Mouse (Mus musculus): ENCODE measurements at regions not wholly inside any gene's neighbourhood (a gene's known extent, or its start where the extent isn't known, plus 50 kb on each side); places are given as distances from the start of the nearest gene placed in this dataset.

DNA sequence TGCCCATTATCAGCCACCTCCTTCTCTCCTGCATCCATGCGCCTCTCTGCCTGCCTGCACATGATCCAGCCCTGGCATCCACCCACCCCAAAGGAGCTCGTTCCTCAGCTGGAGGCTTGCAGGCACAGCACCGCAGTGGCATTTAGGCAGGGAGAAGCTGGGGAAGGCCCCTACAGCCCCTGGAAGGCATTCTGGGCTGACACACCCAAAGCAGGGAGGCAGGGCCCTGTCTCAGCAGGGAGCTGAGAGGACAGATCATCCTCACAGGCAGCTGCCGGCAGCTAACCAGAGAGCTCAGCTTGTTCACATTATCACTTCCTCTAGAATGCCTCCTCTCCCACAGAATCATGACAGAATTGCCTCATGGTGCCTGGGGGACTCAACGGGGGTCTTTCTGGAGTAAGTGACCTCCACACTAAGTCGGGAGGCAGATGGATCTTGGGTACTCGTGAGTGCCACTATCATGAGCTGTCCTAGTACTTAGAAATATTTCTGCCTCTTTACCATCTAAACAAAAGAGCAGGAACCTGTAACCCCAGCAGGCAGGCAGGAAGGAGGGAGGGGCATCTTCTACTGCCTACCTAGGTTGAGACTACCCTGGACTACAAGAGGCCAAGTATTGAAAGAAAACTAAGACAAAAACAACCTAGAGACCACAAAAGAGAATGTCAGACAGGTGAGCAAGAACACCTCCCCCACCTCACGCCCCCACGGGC, 94.5 kb upstream of the Spred2 start:
- H3K27me3 ChIP-seq (replicated peaks; ENCODE audit: low read depth, poor library complexity, severe bottlenecking): peaks cover 12% of the 10 kb centered on the region; the same call in 1 of the 2 replicates
- peak overlapping the region; percentile 57 for H3K27ac ChIP-seq (replicated peaks)

GRCm38 (mm10) chr11:19830280-19831062, 93.7 kb upstream of the Spred2 start:
- Histone ChIP-seq H3K9me3 (no peaks in the 10 kb centered on the region), H3K27ac (replicated peaks) (no peak overlapping the region), H3K4me3 (no peak overlapping the region), H3K4me1 (peaks cover 33% of the 10 kb centered on the region), H3K36me3 (replicated peaks) (no peaks in the 10 kb centered on the region), H3K27me3 (replicated peaks; ENCODE audit: low read depth, poor library complexity, severe bottlenecking) (peaks cover 12% of the 10 kb centered on the region; the same call in 1 of the 2 replicates)
- peak; percentile 84 for DNase-seq (ENCODE audit: low spot score)
- 18% methylated on average over 18 of the region's 18 CpGs for WGBS

More for the DNA sequence above, 94.5 kb upstream of the Spred2 start:
- 26% methylated on average over 9 of the region's 9 CpGs for WGBS
- no peak for DNase-seq (ENCODE audit: low spot score)
- H3K4me1 ChIP-seq: peaks cover 27% of the 10 kb centered on the region
- H3K36me3 ChIP-seq (replicated peaks): no peaks in the 10 kb centered on the region
- H3K4me3 ChIP-seq: no peak overlapping the region
- no peaks in the 10 kb centered on the region for H3K9me3 ChIP-seq

DNA sequence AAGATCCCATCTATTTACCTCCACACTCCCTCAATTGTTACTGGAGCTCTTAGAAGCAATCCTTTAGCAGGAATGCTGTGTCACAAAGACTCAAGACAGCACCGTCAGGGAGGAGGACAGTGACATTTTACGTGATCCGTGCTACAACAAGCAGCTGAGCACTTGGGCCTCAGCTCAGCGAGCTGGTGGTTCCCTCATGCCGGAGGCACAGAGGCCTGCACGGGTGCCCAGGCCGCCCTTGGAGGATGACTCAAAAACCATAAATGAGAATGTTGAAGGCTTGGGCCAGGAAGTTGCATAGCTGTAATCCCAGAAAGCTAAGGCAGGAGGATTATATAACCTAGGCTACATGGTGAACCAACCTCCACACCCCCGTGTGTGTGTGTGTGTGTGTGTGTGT, 89.6 kb upstream of the Spred2 start:
- Histone ChIP-seq H3K4me1 (peaks cover 19% of the 10 kb centered on the region), H3K9me3 (no peaks in the 10 kb centered on the region), H3K27ac (replicated peaks) (0 out of 2 replicates have a peak overlapping the region, but pooled peaks have one; percentile 65), H3K27me3 (replicated peaks; ENCODE audit: low read depth, poor library complexity, severe bottlenecking) (peaks cover 5% of the 10 kb centered on the region; the same call in 1 of the 2 replicates), H3K4me3 (no peak overlapping the region), H3K36me3 (replicated peaks) (no peaks in the 10 kb centered on the region)
- no peak for DNase-seq (ENCODE audit: low spot score)
- WGBS: 81% methylated on average over 8 of the region's 8 CpGs

GRCm38 (mm10) chr11:19835221-19835745, 88.9 kb upstream of the Spred2 start:
- 45% methylated on average over 6 of the region's 6 CpGs for WGBS
- peak; percentile 51 for DNase-seq (ENCODE audit: low spot score)
- H3K27me3 ChIP-seq (replicated peaks; ENCODE audit: low read depth, poor library complexity, severe bottlenecking): no peaks in the 10 kb centered on the region
- H3K4me3 ChIP-seq: no peak overlapping the region
- H3K4me1 ChIP-seq: peaks cover 12% of the 10 kb centered on the region
- H3K27ac ChIP-seq (replicated peaks): peak overlapping the region; percentile 65
- no peaks in the 10 kb centered on the region for H3K36me3 ChIP-seq (replicated peaks)
- no peaks in the 10 kb centered on the region for H3K9me3 ChIP-seq

DNA sequence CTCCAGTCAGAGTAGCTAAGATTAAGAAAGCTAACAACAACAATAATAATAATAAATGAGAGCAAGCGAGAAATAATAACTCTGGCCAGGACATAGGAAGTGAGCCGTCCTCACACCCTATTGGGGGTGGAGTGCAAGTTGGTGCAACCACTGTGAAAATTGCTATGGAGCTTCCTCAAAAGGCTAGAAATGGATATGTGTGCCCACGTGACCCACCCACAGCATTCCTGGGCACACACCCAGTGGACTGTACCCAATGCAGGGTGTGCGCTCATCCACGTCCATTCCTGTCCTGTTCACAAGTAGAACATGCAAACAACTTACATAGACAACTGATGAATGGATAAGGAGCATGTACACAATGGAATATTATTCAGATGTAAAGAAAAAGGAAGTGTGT, 85.2 kb upstream of the Spred2 start:
- Histone ChIP-seq H3K4me3 (no peak overlapping the region), H3K9me3 (no peaks in the 10 kb centered on the region), H3K36me3 (replicated peaks) (no peaks in the 10 kb centered on the region), H3K4me1 (peaks cover 8% of the 10 kb centered on the region), H3K27ac (replicated peaks) (no peak overlapping the region), H3K27me3 (replicated peaks; ENCODE audit: low read depth, poor library complexity, severe bottlenecking) (no peaks in the 10 kb centered on the region)
- 95% methylated on average over 5 of the region's 5 CpGs for WGBS
- no peak for DNase-seq (ENCODE audit: low spot score)

- Histone ChIP-seq H3K9me3 (no peaks in the 10 kb centered on the region), H3K27me3 (replicated peaks; ENCODE audit: low read depth, poor library complexity, severe bottlenecking) (no peaks in the 10 kb centered on the region), H3K27ac (replicated peaks) (no peak overlapping the region), H3K4me1 (no peaks in the 10 kb centered on the region), H3K4me3 (no peak overlapping the region), H3K36me3 (replicated peaks) (no peaks in the 10 kb centered on the region)
- DNase-seq (ENCODE audit: low spot score): no peak
- WGBS: 91% methylated on average over 3 of the region's 3 CpGs
Observed at GRCm38 (mm10) chr11:19843084-19843483, 81.1 kb upstream of the Spred2 start.

- DNase-seq (ENCODE audit: low spot score): no peak
- no peak overlapping the region for H3K4me3 ChIP-seq
- H3K36me3 ChIP-seq (replicated peaks): no peaks in the 10 kb centered on the region
- peaks cover 23% of the 10 kb centered on the region for H3K4me1 ChIP-seq
- H3K27ac ChIP-seq (replicated peaks): no peak overlapping the region
- no peaks in the 10 kb centered on the region for H3K27me3 ChIP-seq (replicated peaks; ENCODE audit: low read depth, poor library complexity, severe bottlenecking)
- H3K9me3 ChIP-seq: no peaks in the 10 kb centered on the region
- 95% methylated on average over 6 of the region's 6 CpGs for WGBS
Observed at GRCm38 (mm10) chr11:19847910-19848309, 76.3 kb upstream of the Spred2 start.

DNA sequence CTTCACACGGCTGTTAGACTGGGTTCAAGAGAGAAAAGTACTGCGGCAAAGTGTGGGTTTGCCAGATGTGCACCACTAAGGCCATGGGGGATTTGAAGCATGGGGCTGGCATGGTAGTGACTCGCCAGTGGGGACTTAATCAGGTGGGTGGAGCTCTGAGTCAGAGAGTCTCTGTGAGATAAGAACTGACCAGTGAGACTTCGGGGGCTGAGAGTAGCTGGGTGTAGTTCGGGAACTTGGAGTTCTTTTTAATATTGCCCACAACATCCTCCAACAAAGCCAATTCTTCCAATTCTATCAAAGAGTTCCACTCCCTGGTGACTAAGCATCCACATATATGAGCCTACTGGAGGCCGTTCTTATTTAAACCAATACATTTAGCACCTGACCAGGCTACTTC, 75.8 kb upstream of the Spred2 start:
- no peak overlapping the region for H3K27ac ChIP-seq (replicated peaks)
- H3K4me1 ChIP-seq: peaks cover 23% of the 10 kb centered on the region
- 88% methylated on average over 6 of the region's 6 CpGs for WGBS
- H3K36me3 ChIP-seq (replicated peaks): no peaks in the 10 kb centered on the region
- no peak overlapping the region for H3K4me3 ChIP-seq
- H3K9me3 ChIP-seq: no peaks in the 10 kb centered on the region
- no peaks in the 10 kb centered on the region for H3K27me3 ChIP-seq (replicated peaks; ENCODE audit: low read depth, poor library complexity, severe bottlenecking)
- no peak for DNase-seq (ENCODE audit: low spot score)

- no peak for DNase-seq (ENCODE audit: low spot score)
- H3K4me1 ChIP-seq: peaks cover 23% of the 10 kb centered on the region
- no peak overlapping the region for H3K4me3 ChIP-seq
- no peaks in the 10 kb centered on the region for H3K36me3 ChIP-seq (replicated peaks)
- H3K9me3 ChIP-seq: no peaks in the 10 kb centered on the region
- no peaks in the 10 kb centered on the region for H3K27me3 ChIP-seq (replicated peaks; ENCODE audit: low read depth, poor library complexity, severe bottlenecking)
- 62% methylated on average over 4 of the region's 4 CpGs for WGBS
- H3K27ac ChIP-seq (replicated peaks): peak overlapping the region; percentile 30; the same call in 1 of the 2 replicates
Observed at GRCm38 (mm10) chr11:19849347-19849811, 74.8 kb upstream of the Spred2 start.

DNA sequence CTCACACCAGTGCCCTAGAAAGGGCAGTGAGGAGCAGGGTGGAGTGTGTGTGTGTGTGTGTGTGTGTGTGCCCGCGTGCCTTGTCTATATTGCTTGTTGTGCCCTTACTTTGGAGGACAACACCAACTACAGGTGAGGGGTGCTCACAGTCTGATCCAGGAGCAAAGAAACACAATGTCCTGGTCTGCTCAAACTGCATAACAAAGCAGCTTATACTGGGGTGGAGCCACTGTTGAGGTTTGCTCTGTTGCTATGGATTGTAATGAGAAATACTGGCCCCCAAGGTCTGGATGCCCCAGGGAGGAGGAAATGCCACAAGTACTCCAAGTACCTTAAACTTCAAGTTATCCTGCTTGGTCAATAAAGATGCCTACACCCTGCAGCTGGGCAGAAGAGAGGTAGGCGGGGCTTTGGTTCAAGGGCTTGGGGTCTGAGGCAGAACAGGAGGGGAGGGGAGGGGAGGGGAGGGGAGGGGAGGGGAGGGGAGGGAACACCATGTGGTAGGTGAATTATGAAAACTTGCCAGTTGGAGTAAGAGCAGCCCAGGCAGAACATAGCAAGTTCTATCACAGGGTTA, 74.2 kb upstream of the Spred2 start:
- no peak overlapping the region for H3K4me3 ChIP-seq
- peaks cover 23% of the 10 kb centered on the region for H3K4me1 ChIP-seq
- WGBS: 77% methylated on average over 3 of the region's 3 CpGs
- H3K9me3 ChIP-seq: no peaks in the 10 kb centered on the region
- no peaks in the 10 kb centered on the region for H3K27me3 ChIP-seq (replicated peaks; ENCODE audit: low read depth, poor library complexity, severe bottlenecking)
- DNase-seq (ENCODE audit: low spot score): no peak
- H3K36me3 ChIP-seq (replicated peaks): no peaks in the 10 kb centered on the region
- no peak overlapping the region for H3K27ac ChIP-seq (replicated peaks)

- WGBS: 37% methylated on average over 6 of the region's 6 CpGs
Observed at GRCm38 (mm10) chr11:19851022-19851615, 73.1 kb upstream of the Spred2 start.

GRCm38 (mm10) chr11:19861596-19861995, 62.6 kb upstream of the Spred2 start:
- H3K27ac ChIP-seq (replicated peaks): no peak overlapping the region
- peaks cover 3% of the 10 kb centered on the region; the same call in 1 of the 2 replicates for H3K4me1 ChIP-seq
- no peaks in the 10 kb centered on the region for H3K27me3 ChIP-seq (replicated peaks; ENCODE audit: low read depth, poor library complexity, severe bottlenecking)
- no peaks in the 10 kb centered on the region for H3K36me3 ChIP-seq (replicated peaks)
- H3K4me3 ChIP-seq: no peak overlapping the region
- WGBS: 87% methylated on average over 4 of the region's 4 CpGs
- DNase-seq (ENCODE audit: low spot score): no peak
- no peaks in the 10 kb centered on the region for H3K9me3 ChIP-seq

More at GRCm38 (mm10) chr11:19851022-19851615, 73.1 kb upstream of the Spred2 start:
- Histone ChIP-seq H3K4me3 (no peak overlapping the region), H3K27ac (replicated peaks) (no peak overlapping the region), H3K4me1 (peaks cover 23% of the 10 kb centered on the region), H3K36me3 (replicated peaks) (no peaks in the 10 kb centered on the region), H3K9me3 (no peaks in the 10 kb centered on the region), H3K27me3 (replicated peaks; ENCODE audit: low read depth, poor library complexity, severe bottlenecking) (no peaks in the 10 kb centered on the region)
- no peak for DNase-seq (ENCODE audit: low spot score)

All from embryonic facial prominence, embryonic 10.5 days (tissue).